Mouse (Mus musculus) embryo, embryonic 10.5 days (tissue): ENCODE measurements around the gene F2r.

Experiments used
- DNase-seq: peaks from one replicate; pipeline ENCODE4 v3.0.0-alpha.2; 2015; ENCODE audit warnings: low spot score

F2r gene

DNA sequence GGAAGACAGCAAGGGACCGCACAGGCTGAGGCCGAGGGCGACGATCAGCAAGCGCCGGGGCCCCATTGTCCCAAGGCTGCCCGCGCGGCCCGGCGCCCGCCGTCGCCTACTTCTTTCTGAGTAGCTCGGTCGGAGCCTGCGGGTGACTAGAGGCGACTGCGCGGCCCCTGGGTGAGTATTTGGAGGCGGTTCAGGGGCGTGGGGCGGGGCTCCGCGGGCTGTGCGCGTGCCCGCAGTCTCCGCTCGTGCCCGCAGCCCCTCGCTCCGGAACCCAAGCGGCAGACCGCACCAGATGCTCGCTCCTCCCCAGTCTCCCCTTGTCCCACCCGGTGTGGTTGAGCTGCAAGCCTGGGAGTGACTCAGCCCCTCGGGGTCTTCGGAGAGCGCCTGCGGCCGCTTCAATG, at the start of gene F2r:
Gene F2r, minus strand, starts transcription at position 179 of the 404 bp plus-strand sequence.
- DNase-seq: peak; percentile 92

GRCm38 (mm10) chr13:95667260-95667659, 49.0 kb upstream of the F2r start:
- peak; percentile 51 for DNase-seq

- no peak for DNase-seq
Measured at GRCm38 (mm10) chr13:95665644-95666356, 47.5 kb upstream of the F2r start.

GRCm38 (mm10) chr13:95663834-95664233, 45.5 kb upstream of the F2r start:
- DNase-seq: no peak

DNA sequence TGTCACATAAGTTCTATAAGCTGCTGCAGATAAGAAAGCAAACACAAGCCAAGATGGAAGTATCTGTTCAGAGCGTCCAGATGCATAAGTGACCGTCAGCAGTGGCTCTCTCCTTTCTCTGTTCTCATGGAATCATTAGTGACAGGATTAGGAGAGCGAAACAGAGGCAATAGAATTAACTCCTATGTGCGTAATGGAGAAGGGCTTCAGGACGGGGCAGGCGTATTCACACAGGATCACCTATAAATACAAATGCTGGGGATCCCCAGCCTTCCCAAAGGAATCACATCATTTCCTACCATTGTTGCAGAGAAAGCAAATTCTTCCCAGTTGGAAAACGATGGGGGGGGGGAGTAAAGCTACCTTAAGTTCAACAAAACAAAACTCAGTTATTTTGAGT, 41.1 kb upstream of the F2r start:
- DNase-seq: no peak

DNA sequence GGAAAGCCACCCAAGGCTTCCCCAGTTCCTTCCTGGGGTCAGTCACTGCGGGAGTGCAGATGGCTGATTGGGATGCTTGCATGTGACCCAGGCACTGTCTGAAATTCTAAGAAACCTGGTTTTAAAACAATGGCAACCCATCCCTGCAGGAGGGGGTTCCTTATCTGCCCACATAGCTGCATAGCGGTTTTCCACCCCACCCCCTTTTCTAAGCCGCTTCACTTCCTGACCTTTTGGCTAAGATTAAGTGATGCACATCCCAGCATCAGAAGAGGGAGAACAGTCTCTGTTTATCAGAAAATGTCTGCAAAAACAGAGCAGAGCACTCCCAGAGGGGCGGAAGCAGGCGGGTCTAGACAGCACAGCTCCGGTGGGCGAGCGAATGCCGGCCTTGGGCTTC, 38.9 kb upstream of the F2r start:
- DNase-seq: no peak

GRCm38 (mm10) chr13:95655284-95655683, 37.0 kb upstream of the F2r start:
- DNase-seq: peak; percentile 59

DNA sequence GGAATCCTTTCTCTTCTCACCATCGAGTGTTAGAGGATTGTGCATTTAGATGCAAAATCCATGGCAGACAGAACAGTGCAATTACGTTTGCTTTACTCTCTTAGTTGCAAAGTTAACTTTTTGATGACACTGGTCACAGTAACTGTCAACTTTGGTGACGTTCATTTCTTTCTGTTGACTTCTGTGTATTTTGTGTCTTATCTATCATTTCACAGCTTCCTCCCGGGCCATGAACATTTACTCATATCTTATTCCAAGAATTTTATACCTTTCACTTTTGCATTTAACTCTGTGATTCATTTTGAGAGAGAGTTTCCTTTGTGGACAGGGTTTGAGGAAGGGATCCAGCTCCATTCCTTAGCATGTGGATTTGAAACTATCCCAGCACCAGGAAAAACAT, 35.4 kb upstream of the F2r start:
- DNase-seq: no peak

GRCm38 (mm10) chr13:95651870-95652668, 33.8 kb upstream of the F2r start:
- DNase-seq: no peak

DNA sequence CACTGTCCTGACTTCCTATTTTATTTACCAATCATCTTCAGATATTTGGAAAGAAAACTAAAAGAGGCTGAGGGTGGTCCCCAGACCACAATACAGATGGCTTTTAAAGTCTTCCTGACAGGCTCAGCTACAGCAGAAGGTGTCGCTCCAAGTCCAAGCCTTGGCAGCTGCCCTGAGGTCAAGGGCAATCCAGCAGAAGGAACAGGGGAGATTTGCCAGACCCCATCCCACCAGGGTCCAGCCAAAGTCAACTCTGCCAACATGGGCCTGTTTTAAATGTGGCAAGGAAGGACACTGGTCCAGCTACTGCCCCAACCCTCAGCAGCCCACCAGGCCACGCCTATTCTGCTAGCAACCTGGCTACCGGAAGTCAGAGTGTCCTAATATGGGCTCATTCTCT, 31.7 kb upstream of the F2r start:
- no peak for DNase-seq

GRCm38 (mm10) chr13:95647248-95647647, 29.0 kb upstream of the F2r start:
- DNase-seq: peak; percentile 32

GRCm38 (mm10) chr13:95646687-95647111, 28.4 kb upstream of the F2r start:
- peak; percentile 67 for DNase-seq

- no peak for DNase-seq
Measured at GRCm38 (mm10) chr13:95643740-95644139, 25.5 kb upstream of the F2r start.

GRCm38 (mm10) chr13:95641061-95641986, 23.0 kb upstream of the F2r start:
- DNase-seq: no peak

DNA sequence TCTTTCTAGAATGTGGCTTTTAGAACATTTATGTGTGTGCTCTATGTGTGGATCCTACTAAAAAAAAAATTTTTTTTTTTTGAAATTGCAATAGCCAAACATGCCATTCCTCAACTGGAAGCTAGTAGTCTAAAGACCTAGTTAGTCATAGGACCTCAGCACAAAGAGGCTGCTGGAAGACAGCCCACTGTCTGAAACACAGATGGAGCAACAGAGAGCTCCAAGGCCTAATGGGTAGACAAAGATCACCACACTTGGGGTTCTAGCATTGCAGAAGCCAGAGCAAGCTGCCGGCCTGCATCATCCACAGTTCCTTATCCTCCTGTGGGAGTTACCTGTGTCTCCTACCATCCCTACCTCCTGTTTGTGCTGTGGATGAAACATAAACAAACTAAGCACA, 22.1 kb upstream of the F2r start:
- DNase-seq: no peak

DNA sequence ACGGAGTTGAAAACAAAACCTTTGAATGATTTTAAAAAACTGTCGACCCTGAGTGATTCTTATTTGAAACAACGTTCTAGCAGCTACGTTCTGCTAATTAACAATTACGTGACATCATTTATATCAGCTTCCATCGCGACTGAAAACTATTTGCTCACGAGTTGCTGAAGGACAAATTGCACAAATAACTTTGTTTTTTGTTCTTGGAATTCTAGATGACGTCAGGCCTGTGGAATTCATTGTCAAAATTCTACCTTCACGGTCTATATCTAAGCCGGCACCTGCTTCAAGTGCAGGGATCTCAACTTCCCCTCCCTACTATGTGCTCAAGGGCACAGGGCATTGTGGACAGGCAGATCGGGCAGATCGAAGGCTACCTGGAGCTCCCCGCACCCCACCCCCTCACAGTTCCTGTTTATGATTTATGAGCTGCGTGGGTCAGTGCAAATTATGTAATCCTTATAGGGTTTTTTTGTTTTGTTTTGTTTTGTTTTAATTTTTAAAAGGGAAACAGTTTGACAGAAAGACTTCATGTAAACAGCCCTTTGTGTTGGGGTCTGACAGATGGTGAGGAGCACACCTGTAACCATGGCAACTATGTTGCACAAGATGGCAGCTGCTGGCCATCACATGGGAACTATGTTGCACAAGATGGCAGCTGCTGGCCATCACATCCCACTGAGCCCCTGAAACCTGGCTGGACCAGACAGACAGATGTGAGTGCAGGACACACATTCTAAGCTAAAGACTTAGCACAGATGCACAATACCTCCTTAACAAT, 21.2 kb upstream of the F2r start:
- peak; percentile 70 for DNase-seq

DNA sequence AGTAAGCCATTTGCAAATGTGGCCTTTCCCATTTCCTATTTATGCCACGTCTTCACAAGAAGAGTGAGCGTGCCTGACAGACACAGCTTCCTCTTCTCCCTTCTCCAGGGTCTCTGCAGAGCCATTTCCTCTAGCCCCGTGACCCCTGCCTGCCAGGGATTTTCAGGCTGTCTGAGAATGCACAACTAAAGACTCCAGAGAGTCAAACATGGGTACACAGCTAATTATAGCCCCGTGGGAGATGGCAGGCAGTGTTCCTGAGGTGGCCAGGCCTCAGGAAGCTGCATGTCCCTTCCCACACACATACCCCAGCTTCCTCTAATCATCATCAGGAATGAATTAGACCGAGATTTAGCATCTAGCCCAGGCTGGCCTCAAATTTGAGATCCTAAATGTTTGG, 20.6 kb upstream of the F2r start:
- DNase-seq: peak; percentile 51

GRCm38 (mm10) chr13:95637737-95638136, 19.4 kb upstream of the F2r start:
- no peak for DNase-seq

DNA sequence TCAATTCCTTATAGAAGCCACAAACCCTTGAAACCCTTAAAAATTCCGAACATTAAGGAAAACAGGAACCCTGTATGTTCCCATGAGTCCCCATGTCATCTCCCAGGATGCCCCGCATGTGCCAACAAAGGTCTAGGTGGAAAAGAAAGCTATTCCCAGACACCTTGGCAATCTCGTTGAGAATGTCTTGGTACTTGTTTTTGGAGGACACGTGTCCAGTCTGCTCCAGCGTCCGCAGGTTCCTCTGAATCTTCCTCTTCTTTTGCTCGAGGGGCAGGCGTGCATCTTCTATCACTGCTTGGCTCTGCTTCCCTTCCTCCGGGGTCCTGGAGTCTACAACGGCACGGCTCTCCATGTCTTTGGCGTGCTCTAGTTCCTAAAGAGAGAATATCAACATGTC, 17.0 kb upstream of the F2r start:
- DNase-seq: no peak

DNA sequence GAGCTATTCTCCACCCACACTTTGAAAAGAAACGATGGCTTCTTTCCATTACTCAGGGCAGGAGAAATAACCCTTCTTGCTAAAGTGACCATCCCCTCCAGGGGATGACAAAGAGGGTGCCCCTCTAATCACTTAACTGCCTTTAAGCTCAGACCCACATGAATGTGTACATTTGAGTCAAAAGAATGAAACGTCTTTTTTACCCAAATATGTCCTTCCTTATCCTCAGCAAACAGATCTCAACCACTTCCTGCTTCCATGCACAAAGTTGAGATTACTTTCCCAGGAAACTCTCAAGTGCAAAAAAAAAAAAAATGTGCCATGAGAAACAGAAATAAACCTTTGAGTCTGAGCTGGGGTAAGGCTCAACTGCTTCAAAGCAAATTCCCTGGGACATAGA, 16.2 kb upstream of the F2r start:
- DNase-seq: no peak

DNA sequence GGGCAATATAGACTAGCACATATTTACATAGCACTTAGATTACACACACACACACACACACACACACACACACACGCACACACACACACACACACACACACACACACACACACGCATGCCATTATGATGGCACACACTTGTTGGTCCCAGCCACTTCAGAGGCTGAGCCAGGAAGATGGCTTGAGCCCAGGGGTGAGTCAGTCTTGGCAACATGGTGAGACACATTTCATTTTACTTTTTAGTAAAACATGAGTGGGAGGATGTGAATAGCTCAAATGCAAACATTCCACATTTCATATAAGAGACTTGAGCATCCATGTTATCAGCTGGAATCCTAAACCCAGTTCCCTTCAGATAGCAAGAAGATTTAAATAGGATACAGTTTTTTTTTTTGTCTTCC, 15.1 kb upstream of the F2r start:
- no peak for DNase-seq

- DNase-seq: no peak
Measured at GRCm38 (mm10) chr13:95632144-95632543, 13.9 kb upstream of the F2r start.
